Mouse (Mus musculus): Measurements from ENCODE around the gene Aip.

Gene Aip

DNA sequence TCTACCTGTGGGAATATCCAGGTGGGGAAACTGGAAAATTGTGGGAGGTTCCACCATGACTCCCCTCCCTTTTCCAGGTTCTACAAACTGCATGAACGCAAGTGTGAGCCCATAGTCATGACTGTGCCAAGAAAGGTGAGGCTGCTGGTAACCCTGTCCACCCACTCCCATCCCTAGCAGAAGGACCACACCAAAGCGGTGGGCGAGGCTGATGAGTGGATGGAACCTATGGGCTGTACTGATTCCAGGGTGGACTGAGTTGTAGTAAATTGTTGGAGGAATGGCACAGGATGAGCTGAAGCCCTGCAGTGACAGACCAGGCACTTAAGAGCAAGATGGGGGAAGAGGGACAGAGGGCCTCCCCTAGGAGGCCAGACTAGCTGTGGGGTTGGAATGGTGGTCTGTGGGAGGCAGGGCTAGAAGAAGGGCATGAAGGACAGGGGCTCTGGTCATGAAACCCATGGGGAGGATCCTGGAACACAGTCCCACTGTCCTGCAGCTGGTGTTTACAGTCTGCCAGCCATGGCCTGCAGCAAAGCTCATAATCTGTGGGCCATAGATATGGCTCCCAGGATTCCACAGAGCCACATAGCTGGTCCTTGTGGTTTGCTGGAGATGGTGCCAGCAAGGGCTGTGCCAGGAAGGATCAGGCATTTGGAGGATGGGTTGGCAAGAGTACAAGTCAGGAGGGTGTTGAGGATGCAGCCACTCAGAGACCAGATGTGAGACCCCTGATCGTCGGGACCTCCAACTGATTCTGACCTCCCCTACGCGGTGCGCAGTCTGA is 27.0 kb upstream of the Aip start:
- no peak for DNase-seq (ENCODE audit: low read depth, low spot score)

DNA sequence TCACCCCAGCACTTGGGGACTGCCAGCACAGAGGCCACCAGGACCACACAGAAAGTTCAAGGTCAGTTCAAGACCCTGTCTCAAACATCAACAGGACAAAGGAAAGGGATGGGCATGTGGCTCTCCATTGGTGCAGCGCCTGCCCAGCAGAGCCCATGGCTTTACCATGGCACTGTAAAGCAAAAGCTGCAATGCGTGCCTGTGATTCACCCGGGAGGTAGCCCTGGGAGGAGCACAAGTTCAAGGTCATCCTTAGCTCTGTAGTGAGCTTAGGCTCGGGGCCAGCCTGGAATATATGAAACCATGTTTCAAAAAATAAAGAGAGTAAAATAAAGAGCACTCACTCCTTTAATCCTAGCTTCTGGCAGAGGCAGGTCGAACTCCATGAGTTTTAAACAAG is 26.2 kb upstream of the Aip start:
- DNase-seq (ENCODE audit: low read depth, low spot score): no peak

DNA sequence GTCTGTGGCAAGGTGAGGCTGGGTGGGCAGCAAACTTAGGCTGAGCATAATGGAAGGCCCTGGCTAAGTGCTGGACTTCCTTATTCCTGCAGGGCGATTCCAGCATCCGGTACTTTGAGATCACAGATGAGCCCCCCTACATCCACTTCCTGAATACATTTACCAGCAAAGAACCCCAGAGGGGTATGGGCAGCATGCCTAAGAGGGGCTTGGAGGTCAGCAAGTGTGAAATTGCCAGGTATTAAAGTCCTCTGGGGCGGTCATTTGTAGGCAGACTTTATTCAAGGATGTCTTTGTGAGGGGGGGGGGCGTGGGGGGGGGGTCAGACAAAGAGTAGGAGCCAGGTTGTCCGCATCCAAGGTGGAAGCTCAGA is 25.8 kb upstream of the Aip start:
- DNase-seq (ENCODE audit: low read depth, low spot score): no peak

DNA sequence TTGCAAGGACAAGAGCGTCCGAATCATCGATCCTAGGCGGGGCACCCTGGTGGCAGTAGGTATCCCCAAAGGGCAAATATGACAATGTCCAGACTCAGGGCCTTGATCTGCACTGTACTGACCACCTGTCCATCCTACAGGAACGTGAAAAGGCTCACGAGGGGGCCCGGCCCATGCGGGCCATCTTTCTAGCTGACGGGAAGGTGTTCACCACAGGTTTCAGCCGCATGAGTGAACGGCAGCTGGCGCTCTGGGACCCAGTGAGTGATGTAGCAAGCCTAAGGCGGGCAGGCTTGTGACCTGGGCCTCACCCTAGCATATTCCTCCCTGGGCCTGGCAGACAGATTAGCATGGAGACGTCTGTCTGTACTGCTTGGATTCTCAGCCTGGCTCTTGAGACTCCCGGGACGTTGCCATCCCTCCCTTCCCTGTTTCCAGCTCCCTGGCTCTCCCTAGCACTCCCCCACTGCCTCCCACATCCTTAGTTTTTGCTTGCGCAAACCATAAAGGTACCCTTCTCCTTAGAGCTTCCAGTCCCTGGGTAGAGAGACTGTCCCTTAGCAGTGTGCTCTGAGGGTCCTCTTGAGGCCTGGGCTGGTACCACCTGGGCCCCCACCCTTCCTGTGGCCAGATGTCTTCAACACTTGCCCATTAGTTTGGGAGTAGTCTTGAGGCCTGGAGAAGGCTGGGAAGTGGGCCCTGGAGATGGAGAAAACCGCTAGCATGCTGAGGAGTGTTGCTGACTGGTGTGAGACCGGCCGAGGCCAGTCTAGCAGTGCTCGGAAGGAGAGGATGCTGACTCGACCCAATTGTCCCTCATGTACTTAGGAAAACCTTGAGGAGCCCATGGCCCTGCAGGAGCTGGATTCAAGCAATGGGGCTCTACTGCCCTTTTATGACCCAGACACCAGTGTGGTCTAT is 25.2 kb upstream of the Aip start:
- no peak for DNase-seq (ENCODE audit: low read depth, low spot score)

DNA sequence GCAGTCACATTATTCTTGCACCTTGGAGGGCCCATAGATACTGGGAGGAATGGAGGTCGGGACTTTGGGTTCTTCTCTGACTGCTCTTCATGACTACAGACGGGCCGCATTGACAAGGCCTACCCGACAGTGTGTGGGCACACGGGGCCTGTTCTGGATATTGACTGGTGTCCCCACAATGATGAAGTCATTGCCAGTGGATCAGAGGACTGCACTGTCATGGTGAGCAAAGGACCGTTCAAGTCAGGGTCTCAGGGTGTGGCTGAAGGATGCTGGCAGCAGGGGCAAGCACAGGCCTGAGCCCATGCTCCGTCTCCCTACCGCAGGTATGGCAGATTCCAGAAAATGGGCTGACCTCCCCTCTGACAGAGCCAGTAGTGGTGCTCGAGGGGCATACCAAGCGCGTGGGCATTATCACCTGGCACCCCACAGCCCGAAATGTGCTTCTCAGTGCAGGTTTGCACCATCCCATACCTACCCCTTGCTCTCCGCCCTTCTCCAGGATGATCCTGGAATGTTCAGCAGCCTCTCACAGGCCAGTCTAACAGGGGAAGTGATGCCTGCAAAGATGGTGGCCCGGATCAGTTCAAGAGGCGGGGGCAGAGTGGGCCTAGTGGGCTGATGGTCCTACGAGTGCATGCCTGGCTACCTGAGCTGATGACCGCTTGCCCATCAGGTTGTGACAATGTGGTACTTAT is 24.3 kb upstream of the Aip start:
- no peak for DNase-seq (ENCODE audit: low read depth, low spot score)

DNA sequence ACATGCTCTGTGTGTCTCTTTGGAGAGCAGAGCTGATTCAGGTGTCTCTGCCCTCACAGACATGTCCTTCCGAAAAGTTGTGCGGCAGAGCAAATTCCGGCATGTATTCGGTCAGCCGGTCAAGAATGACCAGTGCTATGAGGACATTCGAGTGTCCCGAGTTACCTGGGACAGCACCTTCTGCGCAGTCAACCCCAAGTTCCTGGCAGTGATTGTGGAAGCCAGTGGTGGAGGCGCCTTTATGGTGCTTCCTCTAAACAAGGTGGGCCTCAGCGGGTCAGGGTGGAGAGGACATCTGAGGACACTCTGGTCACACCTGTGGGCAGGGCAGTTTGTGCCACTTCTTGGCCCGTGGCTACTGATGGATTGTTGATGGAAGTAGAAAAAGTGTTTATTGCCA is 23.6 kb upstream of the Aip start:
- DNase-seq (ENCODE audit: low read depth, low spot score): no peak

DNA sequence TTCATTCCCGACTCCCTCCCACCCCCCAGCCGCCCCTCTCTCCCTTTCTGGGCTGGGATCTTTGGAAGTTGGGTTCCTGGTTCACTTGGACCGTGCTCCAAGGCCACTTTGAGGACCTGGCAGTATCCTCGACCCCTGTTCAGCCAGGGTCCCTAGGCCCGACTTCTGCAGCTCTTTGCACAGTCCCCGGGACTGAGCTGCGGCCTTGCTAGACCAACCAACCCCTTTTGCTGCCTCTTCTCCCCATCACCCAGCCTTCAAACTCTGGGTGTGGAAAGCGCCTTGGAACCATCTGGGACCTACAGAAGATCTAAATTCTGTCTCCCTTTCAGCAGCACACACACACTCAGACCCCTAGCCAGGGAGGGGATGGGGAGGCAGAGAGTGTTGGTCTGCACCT is 23.2 kb upstream of the Aip start:
- DNase-seq (ENCODE audit: low read depth, low spot score): no peak

DNA sequence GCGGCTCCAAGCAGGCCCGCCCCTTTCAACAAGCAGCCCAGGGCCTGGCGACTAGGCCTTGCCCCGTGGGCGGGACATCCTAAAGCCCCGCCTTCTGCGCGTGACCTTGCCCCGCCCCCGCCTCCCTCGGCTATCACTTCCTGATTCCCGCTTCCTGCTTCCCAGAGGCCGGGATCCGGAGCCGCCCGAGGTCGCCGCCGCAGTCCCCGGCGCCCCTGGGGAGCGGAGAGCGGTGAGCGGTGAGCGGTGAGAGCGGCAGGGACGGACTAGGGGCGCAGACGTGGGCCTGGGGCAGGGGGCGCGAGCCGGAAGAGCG is 22.8 kb upstream of the Aip start, which contains the start of gene Coro1b:
Coro1b (plus strand) TSS at position 129 of the 316 bp plus-strand sequence.
- DNase-seq (ENCODE audit: low read depth, low spot score): peak; percentile 75

DNA sequence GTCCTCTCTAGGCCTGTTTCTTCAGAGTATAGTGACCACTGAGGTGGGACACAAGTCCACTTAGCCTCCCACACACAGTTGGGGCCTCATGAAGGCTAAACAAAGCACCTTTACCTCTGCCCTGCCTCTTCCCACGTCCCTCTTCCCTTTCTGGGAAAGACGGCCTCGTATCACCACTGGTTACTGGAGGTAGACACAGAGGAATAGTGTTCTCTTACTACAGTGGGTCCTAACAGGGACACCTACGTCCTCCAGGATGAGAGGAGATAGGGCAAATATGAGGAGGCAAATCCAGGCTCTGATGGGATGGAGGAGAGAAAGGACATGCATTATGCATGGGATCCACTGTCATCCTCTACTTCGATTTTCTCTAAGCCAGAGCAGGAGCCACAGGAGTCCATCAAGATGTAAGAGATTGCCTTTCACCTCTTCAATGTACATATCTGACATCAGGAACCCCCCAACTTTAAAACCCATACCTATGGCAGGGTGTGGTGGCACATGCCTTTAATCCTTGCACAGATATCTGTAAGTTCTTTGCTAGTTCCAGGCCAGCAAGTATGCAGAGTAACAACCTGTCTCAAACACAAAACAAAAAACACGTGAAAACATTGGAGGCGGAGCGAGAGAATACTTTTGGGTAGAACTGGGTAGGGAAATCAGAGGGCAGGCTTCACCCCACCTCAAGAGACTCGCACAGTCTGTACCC is 22.3 kb upstream of the Aip start:
- no peak for DNase-seq (ENCODE audit: low read depth, low spot score)

DNA sequence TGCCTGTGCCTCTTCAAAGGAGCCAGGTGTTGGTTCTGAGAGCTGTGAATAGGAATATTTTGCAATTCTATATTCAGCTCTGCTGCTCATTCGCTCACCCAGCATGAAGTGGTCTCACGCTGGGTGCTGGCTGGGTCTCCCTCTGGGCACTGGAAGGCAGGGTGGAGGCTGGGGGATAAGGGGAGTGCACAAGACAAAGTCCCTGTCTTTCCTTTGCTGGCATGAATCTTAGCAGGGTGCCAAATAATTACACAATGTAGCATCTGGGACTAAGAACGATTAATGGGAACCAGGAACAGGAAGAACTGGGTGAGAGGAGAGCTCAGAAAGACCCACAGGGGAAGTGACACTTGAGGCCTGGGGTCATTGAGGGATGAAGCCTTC is 21.4 kb upstream of the Aip start:
- DNase-seq (ENCODE audit: low read depth, low spot score): no peak

DNA sequence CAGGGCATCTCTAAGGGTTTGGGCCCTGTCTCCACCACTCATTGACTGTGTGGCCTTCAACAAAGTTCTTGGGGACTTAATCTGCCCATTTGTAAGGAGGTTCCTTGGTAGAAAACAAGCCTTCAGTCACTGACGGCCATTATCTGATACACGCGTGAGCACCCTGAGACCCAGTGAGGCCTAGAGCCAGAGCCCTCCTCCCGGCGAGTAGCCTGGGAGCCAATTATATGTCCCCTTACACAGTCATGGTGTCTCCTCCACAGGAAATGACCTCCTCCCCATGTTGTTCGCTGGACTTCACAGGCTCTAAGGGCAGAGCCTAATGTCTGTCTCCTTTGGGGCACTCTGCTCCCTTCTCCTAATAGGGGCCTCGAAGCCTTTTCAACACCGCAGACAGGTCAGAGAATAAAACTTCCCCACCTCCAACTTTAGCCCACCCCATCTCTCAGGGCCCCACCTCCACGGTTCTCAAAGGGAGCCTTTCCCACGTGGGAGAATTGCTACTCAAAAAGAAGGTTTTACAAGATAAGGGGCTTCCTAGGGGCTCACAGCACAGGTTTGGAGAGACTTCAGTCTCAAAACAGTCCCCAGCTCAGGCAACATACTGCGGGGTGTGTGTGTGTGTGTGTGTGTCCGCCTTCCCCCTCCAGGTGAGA is 20.8 kb upstream of the Aip start:
- DNase-seq (ENCODE audit: low read depth, low spot score): no peak

DNA sequence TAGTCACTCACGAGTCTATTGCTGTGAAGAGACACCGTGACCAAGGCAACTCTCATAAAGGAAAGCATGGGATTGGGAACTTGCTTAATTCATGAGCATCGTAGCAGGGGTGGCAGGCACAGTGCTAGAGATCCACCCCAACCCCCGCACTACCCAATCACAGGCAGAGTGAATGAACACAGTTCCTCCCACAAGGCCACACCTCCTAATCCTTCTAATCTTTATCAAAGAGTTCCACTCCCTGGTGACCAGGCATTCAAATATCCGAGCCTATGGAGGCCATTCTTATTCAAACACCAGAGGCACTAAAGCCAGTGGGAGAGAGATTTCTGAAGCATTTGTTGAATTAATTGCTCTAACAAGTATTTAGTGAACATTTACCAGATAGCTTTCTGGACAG is 20.3 kb upstream of the Aip start:
- DNase-seq (ENCODE audit: low read depth, low spot score): no peak

DNA sequence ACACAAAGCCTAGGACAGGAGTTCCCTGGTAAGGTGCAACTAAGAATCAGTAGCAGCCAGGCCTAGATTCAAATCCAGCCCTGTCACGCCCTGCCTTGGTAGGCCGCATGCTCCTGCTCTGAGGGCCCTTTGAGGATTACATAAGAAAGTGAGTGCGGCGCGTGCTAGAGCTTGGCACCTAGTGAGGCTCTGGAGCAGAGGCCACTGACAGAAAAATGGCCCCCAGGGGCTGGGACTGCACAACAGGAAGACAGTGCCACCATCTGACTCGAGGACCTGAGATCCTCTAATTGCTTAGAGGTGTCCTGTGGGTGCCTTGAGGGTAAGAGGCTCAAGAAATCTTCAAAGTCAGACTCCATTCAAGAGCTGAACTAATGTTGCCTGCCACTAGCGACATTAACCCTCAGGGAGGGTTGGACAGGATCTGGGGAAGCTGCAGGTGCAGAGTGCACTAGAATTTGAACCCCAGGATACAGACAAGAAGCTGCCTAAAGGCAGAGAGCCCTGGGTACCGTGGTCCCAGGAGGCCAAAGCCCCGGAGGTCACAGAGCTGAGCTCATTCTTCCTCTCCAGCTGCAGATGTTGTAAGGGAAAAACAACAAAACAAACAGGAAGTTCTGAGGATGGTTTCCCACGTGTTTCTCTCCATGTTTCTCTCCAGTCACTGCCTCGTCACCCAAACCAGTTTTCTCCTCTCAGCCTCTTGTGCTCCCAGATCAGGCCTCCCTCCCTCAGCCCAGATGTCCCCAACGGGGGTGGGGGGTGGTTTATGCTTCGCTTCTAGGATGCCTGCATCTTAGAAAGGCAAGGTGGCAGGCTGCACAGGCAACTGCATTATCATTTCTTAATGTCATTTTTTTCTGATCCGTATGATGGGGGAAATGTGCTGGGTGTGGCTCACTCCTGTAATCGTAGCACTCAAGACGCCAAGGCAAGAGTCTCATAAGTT is 19.2 kb upstream of the Aip start:
- DNase-seq (ENCODE audit: low read depth, low spot score): no peak

DNA sequence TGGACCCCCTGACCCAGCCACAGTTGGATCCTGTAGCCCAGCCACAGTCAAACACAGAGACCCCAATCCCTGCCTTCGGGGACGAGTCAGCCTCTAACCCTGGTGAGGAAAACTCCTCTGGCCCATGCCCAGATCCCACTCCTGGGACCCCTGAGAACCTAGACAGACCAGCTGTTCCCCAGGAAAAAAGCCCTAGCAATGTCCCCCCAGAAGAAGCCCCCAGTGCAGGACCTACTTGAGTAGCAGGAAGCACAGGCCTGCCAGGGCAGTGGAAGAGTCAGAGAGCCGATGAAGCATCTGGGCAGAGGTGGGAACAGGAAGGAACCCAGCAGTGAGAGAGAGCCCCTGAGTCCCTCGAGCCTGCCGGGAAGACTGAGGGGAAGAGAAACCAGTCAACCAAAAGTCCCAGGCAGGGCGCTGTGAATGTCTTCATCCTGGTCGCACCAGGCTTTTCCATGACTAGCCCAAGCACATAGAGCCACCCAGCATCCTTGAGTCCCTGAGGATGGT is 18.2 kb upstream of the Aip start, which contains the start of gene Cabp4:
Cabp4 (minus strand) TSS at position 275 of the 510 bp plus-strand sequence.
- no peak for DNase-seq (ENCODE audit: low read depth, low spot score)

DNA sequence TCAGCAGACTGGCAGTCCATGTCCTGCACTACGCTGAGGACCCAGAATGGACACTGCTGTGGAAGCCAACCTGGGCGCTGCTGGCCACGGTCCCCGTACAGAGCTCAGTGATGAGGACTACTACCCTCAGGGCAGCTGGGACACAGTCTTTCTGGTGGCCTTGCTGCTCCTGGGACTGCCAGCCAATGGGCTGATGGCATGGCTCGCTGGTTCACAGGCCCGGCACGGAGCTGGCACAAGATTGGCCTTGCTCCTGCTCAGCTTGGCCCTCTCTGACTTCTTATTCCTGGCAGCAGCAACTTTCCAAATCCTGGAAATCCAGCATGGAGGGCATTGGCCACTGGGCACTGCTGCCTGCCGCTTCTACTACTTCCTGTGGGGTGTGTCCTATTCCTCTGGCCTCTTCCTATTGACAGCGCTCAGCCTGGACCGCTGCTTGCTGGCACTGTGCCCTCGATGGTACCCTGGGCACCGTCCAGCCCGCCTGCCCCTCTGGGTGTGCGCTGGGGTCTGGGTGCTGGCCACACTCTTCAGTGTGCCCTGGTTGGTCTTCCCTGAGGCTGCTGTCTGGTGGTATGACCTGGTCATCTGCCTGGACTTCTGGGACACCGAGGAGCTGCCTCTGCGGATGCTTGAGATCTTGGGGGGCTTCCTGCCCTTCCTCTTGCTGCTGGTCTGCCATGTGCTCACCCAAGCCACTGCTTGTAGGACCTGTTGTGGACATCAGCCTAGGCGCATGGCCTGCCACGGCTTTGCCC is 16.9 kb upstream of the Aip start:
- no peak for DNase-seq (ENCODE audit: low read depth, low spot score)

DNA sequence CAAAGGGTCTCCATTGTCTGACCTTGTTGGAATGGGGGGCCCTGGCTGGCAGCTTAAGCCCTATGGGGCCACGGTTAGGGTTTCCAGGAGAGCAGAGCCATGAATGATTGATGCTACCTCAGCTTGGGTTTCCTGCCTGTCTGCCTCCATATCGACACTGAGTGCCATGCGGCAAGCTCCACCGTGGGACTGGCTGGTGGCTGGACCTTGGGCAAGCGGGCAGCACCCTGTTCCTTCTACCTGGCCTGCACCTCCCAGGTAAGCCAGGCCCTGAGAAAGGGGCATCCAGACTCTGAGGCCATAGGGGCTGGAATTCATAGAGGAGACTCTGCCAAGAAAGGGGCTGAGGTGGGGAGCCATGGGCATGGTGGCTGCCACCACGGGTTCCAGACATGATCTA is 14.5 kb upstream of the Aip start:
- DNase-seq (ENCODE audit: low read depth, low spot score): no peak

DNA sequence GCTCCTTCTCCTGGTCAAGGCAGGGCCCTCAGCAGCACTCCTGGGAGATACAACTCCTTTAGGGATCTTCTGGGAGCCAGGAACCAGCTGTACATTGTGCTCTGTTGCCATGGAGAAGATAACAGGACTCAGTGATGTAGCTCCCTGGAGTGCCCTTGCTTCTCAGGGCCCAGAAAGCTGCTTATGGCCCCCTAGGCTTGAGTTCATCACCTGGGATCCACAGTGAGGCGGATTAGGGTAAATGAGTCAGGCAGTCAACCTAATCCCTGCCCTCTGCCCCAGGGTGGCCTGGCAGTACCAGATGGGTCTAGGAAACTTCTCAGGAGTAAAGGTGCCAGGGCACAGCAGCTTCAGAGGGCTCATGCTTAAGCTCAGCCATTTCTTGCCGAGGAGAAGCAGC is 13.8 kb upstream of the Aip start, which contains the start of gene Gpr152:
Gpr152 (plus strand) TSS at position 342 of the 400 bp plus-strand sequence.
- peak; percentile 92 for DNase-seq (ENCODE audit: low read depth, low spot score)

DNA sequence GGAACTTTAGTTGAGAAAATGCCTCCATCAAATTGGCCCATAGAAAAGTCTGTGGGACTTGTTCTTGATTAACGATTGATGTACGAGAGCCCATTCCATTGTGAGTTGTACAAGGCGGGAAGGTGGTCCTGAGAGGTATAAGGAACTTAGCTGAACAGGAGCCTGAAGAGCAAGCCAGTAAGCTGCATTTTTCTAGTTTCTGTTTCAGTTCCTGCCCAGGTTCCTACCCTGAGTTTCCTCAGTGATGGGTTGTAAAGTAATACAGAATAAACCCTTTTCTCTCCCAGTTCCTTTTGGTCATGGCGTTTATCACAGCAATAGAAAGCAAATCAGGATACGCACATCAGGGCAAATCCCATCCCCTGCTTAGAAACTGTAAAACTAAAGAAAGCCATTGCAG is 12.3 kb upstream of the Aip start:
- DNase-seq (ENCODE audit: low read depth, low spot score): no peak

DNA sequence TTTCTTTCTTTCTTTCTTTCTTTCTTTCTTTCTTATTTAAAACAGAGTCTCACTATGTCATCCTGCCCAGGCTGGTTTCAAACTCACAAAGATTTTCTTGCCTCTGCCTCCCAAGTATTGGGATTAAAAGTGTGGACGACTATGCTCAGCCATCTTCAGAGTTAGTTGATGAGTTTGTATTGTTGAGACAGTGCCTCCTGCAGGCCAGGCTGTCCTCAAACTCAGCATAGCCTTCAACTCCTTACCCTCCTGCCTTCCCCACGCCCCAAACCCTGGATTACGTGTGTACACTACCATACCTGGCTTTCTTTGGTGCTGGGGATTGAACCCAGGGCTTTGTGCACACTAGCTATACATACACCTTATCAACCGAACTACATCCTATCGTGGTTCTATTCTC is 10.8 kb upstream of the Aip start:
- DNase-seq (ENCODE audit: low read depth, low spot score): no peak

Measured in retina, adult 2 months (tissue).